8 mouse cellular contexts compared by ENCODE assay signal in the genomic region with DNA sequence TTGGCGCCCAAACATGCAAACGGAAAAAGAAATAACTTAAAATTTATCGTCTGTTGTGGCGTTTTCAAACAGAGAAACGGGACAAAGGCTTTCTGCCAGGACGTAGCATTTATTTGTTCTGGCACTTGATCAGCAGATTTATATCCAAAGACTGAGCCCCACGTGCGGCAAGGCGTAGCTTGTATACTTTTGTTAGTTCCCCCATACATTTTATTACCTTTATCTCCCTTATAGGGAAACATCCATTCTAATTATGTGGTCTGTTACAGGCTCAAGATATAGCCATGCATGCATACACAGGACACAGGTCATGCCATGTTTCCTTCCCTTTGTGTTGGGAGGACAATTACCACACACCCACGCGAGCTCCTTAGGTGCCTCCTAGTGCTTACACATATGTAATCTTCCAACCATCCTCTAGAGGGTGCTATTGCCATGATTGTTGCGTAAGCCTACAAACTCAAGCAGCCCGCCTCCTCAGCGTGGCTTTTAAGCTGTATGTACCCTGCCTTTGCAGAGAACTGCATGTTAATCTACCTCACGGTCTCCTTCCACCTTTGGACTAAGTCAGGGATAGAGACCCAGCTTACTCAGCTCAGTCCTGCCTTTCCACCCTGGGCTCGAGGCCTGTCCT. TPM values are rescaled to one million over a fixed set of nuclear protein-coding genes. Genes with fewer than 3 reads are reported as not detected.
A peak's percentile ranks its signal among the peaks of the same experiment; 100 is the strongest.
DNase-seq lines count a peak whose midpoint lies in the region; ATAC-seq and TF ChIP-seq lines count a peak whose summit lies in the region.

No protein-coding gene starts in this region.

- no peaks in the 10 kb centered on the region for H3K36me3 ChIP-seq in ES-Bruce4 (ENCODE audit: control insufficient read depth, insufficient read depth, low read length, poor library complexity, severe bottlenecking)
- H3K36me3 ChIP-seq in forebrain, embryonic 10.5 days (replicated peaks): no peaks in the 10 kb centered on the region
- H3K36me3 ChIP-seq in liver, embryonic 15.5 days (replicated peaks): peaks cover 12% of the 10 kb centered on the region
- H3K36me3 ChIP-seq in neural tube, embryonic 11.5 days (ENCODE audit: control insufficient read depth, insufficient read depth, low read length): no peaks in the 10 kb centered on the region

- peak; percentile 30; the same call in 1 of the 2 replicates for ATAC-seq in liver, embryonic 15.5 days (ENCODE audit: insufficient read depth)
- ATAC-seq in neural tube, embryonic 11.5 days (ENCODE audit: insufficient read depth, low FRiP score, low TSS enrichment): peak; percentile 65

- 0 out of 2 replicates have a peak, but pooled peaks cover 2% of the 10 kb centered on the region for H3K9me3 ChIP-seq in ES-Bruce4 (replicated peaks; ENCODE audit: control insufficient read depth, insufficient read depth, low read length, poor library complexity, severe bottlenecking)
- no peaks in the 10 kb centered on the region for H3K9me3 ChIP-seq in forebrain, embryonic 10.5 days
- no peaks in the 10 kb centered on the region for H3K9me3 ChIP-seq in liver, embryonic 15.5 days (replicated peaks)
- no peaks in the 10 kb centered on the region for H3K9me3 ChIP-seq in neural tube, embryonic 11.5 days (ENCODE audit: control insufficient read depth, low read length)

- no peak overlapping the region for H3K9ac ChIP-seq in ES-Bruce4 (ENCODE audit: low read depth, poor library complexity, severe bottlenecking)
- no peak overlapping the region for H3K9ac ChIP-seq in liver, embryonic 15.5 days
- no peak overlapping the region for H3K9ac ChIP-seq in neural tube, embryonic 11.5 days (ENCODE audit: low read length)

- H3K4me3 ChIP-seq in ES-Bruce4 (ENCODE audit: low read depth, low read length): no peak overlapping the region
- H3K4me3 ChIP-seq in forebrain, embryonic 10.5 days: no peak overlapping the region
- peak overlapping the region; percentile 8; the same call in 1 of the 2 replicates for H3K4me3 ChIP-seq in liver, embryonic 15.5 days (replicated peaks)
- H3K4me3 ChIP-seq in neural tube, embryonic 11.5 days (ENCODE audit: low read depth, low read length): no peak overlapping the region

- peak; percentile 65 for TF ChIP-seq CTCF in ES-Bruce4 (IDR thresholded peaks at IDR 0.05; ENCODE audit: low read depth, low read length)

- H3K4me2 ChIP-seq in liver, embryonic 15.5 days: peak overlapping the region; percentile 48
- no peak overlapping the region for H3K4me2 ChIP-seq in neural tube, embryonic 11.5 days (ENCODE audit: low read depth)

- no peaks in the 10 kb centered on the region for H3K4me1 ChIP-seq in ES-Bruce4 (ENCODE audit: control insufficient read depth, insufficient read depth, low read length)
- peaks cover 13% of the 10 kb centered on the region for H3K4me1 ChIP-seq in forebrain, embryonic 10.5 days
- H3K4me1 ChIP-seq in liver, embryonic 15.5 days (replicated peaks): peaks cover 45% of the 10 kb centered on the region
- H3K4me1 ChIP-seq in neural tube, embryonic 11.5 days (ENCODE audit: control insufficient read depth, insufficient read depth, low read length): no peaks in the 10 kb centered on the region

- 37% methylated on average over 16 of the region's 16 CpGs for WGBS in forebrain, embryonic 10.5 days
- WGBS in large intestine, adult 2 months: 2% methylated on average over 16 of the region's 16 CpGs
- 27% methylated on average over 16 of the region's 16 CpGs for WGBS in liver, embryonic 15.5 days (ENCODE audit: insufficient replicate concordance)
- WGBS in neural tube, embryonic 11.5 days: 36% methylated on average over 16 of the region's 16 CpGs

- TF ChIP-seq EP300 in ES-Bruce4 (IDR thresholded peaks at IDR 0.05; ENCODE audit: insufficient read depth, low read depth, low read length): no peak

- no peak for TF ChIP-seq POLR2A in ES-Bruce4 (IDR thresholded peaks at IDR 0.05; ENCODE audit: insufficient read depth, low read length)

- DNase-seq in brain, embryonic 18.5 days (ENCODE audit: low read depth, low spot score): peak; percentile 52
- peak; percentile 51 for DNase-seq in forebrain, embryonic 10.5 days (ENCODE audit: extremely low spot score, low spot score)
- peak; percentile 75 to 82 for DNase-seq in heart, postnatal 10 days
- DNase-seq in large intestine, adult 2 months (ENCODE audit: low read depth, low spot score): peak; percentile 79
- DNase-seq in neural tube, embryonic 11.5 days (ENCODE audit: low spot score): peak; percentile 75
- peak; percentile 54 for DNase-seq in testis, postnatal 10 days (ENCODE audit: low spot score)

- no peak overlapping the region for H3K27ac ChIP-seq in ES-Bruce4 (ENCODE audit: insufficient read depth, low read length)
- H3K27ac ChIP-seq in forebrain, embryonic 10.5 days: no peak overlapping the region
- no peak overlapping the region for H3K27ac ChIP-seq in liver, embryonic 15.5 days (replicated peaks)
- H3K27ac ChIP-seq in neural tube, embryonic 11.5 days (ENCODE audit: low read depth, low read length): no peak overlapping the region

- intact Hi-C loops in heart, postnatal 10 days (cut with DNase I): loop anchor here (1.0 to 2.0 kb wide), 2 partner anchors 88 to 173 kb away; a partner anchor contains a TSS

- H3K27me3 ChIP-seq in ES-Bruce4 (ENCODE audit: control insufficient read depth, insufficient read depth, low read length, poor library complexity, severe bottlenecking): no peaks in the 10 kb centered on the region
- peaks cover 7% of the 10 kb centered on the region for H3K27me3 ChIP-seq in forebrain, embryonic 10.5 days (ENCODE audit: poor library complexity, severe bottlenecking)
- H3K27me3 ChIP-seq in liver, embryonic 15.5 days: peaks cover 26% of the 10 kb centered on the region; the same call in 1 of the 2 replicates
- no peaks in the 10 kb centered on the region for H3K27me3 ChIP-seq in neural tube, embryonic 11.5 days (ENCODE audit: control insufficient read depth, insufficient read depth, low read length)

RNA-seq across cellular contexts. Expression of a gene that starts 12.4 kb away (rescaled TPM):
- 3.0 and 4.1 TPM in 2 replicates for polyA plus RNA-seq in ES-Bruce4 (2011; ENCODE audit: insufficient read depth, insufficient read length, low read depth, missing spikeins)
- polyA plus RNA-seq in forebrain, embryonic 10.5 days (2016; fragmentation: Nextera tagmentation; extraction: Ambion mirVana): 3.1 and 3.6 TPM in 2 replicates
- under 1 TPM; 0.32 to 0.86 TPM for total RNA-seq in heart, postnatal 10 days (2021)
- polyA plus RNA-seq in large intestine, adult 2 months (2012; rRNA removed): 16.3 and 37.4 TPM in 2 replicates
- polyA plus RNA-seq in liver, embryonic 15.5 days (2015; fragmentation: Nextera tagmentation; extraction: Ambion mirVana): 41.4 and 46.1 TPM in 2 replicates
- polyA plus RNA-seq in neural tube, embryonic 11.5 days (2014; fragmentation: Nextera tagmentation; extraction: Ambion mirVana): 2.2 and 2.8 TPM in 2 replicates

RNA-seq across cellular contexts. Expression of a gene that starts 57.6 kb away (rescaled TPM):
- polyA plus RNA-seq in ES-Bruce4 (2011; ENCODE audit: insufficient read depth, insufficient read length, low read depth, missing spikeins): 214 and 231 TPM in 2 replicates
- 323 and 333 TPM in 2 replicates for polyA plus RNA-seq in forebrain, embryonic 10.5 days (2016; fragmentation: Nextera tagmentation; extraction: Ambion mirVana)
- total RNA-seq in heart, postnatal 10 days (2021): 10 to 100 TPM; 61.8 to 64.2 TPM
- 11.5 and 12.7 TPM in 2 replicates for polyA plus RNA-seq in large intestine, adult 2 months (2012; rRNA removed)
- polyA plus RNA-seq in liver, embryonic 15.5 days (2015; fragmentation: Nextera tagmentation; extraction: Ambion mirVana): 166 and 171 TPM in 2 replicates
- polyA plus RNA-seq in neural tube, embryonic 11.5 days (2014; fragmentation: Nextera tagmentation; extraction: Ambion mirVana): 261 and 280 TPM in 2 replicates

RNA-seq across cellular contexts. Expression of a gene that starts 57.8 kb away (rescaled TPM):
- 77.8 and 83.9 TPM in 2 replicates for polyA plus RNA-seq in ES-Bruce4 (2011; ENCODE audit: insufficient read depth, insufficient read length, low read depth, missing spikeins)
- 61.4 and 69.3 TPM in 2 replicates for polyA plus RNA-seq in forebrain, embryonic 10.5 days (2016; fragmentation: Nextera tagmentation; extraction: Ambion mirVana)
- 100 to 1,000 TPM in 1 of 2 experiments, 10 to 100 TPM in 1; 91.3 to 101 TPM for total RNA-seq in heart, postnatal 10 days (2021)
- 11.9 and 13.8 TPM in 2 replicates for polyA plus RNA-seq in large intestine, adult 2 months (2012; rRNA removed)
- 23.8 and 24.4 TPM in 2 replicates for polyA plus RNA-seq in liver, embryonic 15.5 days (2015; fragmentation: Nextera tagmentation; extraction: Ambion mirVana)
- polyA plus RNA-seq in neural tube, embryonic 11.5 days (2014; fragmentation: Nextera tagmentation; extraction: Ambion mirVana): 109 and 110 TPM in 2 replicates

Comparison
In these comparisons a context has a peak if more than half of its experiments do, and no peak if none do; other contexts are left out.
1. RNA of a gene that starts 57.6 kb away (polyA plus RNA-seq): 323 to 333 TPM in forebrain, embryonic 10.5 days, 261 to 280 TPM in neural tube, embryonic 11.5 days, 214 to 231 TPM in ES-Bruce4 and 166 to 171 TPM in liver, embryonic 15.5 days; 11.5 to 12.7 TPM in large intestine, adult 2 months; every median in the first group is over 10 times any median in the second.
2. Peak in every context shown above with its lines, with median percentiles within 50 percentile points of each other: DNase-seq.